Mouse (Mus musculus) CH12.LX (cell line): ENCODE results near the gene Olfr229. TPM values are rescaled to one million over a fixed set of nuclear protein-coding genes. Genes with fewer than 3 reads are reported as not detected.
"Not testable (repeated sequence)": the region's sequence is repeated elsewhere in the genome, so short reads cannot be mapped to it uniquely, and the experiment has no call there.

Experiments used
- DNase-seq: peaks from one replicate; pipeline ENCODE4 v3.0.0-alpha.2; 2013; ENCODE audit errors: extremely low read depth
- H3K27ac ChIP-seq: 2 replicates; pipeline ENCODE4 v1.5.1; 2012; ENCODE audit warnings: low read depth, mild to moderate bottlenecking, control low read depth, moderate library complexity; ENCODE audit not compliant: insufficient read depth
- H3K27me3 ChIP-seq: replicated peaks from 2 replicates; pipeline ENCODE3; 2012; ENCODE audit warnings: inconsistent platforms
- H3K36me3 ChIP-seq, 2 experiments: replicated peaks in 1 of 2; 2 replicates each; pipeline versions ENCODE3 to v1.6.1; 2012; ENCODE audit warnings: inconsistent platforms in 1 of 2, low read length in 1 of 2, mild to moderate bottlenecking in 1 of 2, mixed read lengths in 1 of 2, moderate library complexity in 1 of 2; ENCODE audit not compliant: control insufficient read depth in 1 of 2, insufficient read depth in 1 of 2
- H3K4me1 ChIP-seq, 2 experiments: 2 replicates each; pipeline ENCODE4 v1.6.1; 2012; ENCODE audit warnings: inconsistent platforms in 1 of 2, moderate library complexity in 1 of 2; ENCODE audit not compliant: insufficient read depth in 2 of 2, control insufficient read depth in 1 of 2
- H3K4me2 ChIP-seq: 2 replicates; pipeline ENCODE4 v1.6.1; 2012; ENCODE audit warnings: low read depth, mild to moderate bottlenecking, control low read depth; ENCODE audit not compliant: poor library complexity, insufficient read depth, severe bottlenecking
- H3K4me3 ChIP-seq, 3 experiments: fragments of 150-350 bp in 1 of 3; sonication (generic) in 1 of 3; replicated peaks in 1 of 3; 2 replicates each; pipeline versions ENCODE3 to v1.5.1; 2011 to 2012; ENCODE audit warnings: low read depth in 2 of 3, low read length in 2 of 3, mild to moderate bottlenecking in 2 of 3, moderate library complexity in 2 of 3, control low read depth in 1 of 3, improper control_type of control experiment in 1 of 3, inconsistent platforms in 1 of 3, mixed read lengths in 1 of 3; ENCODE audit not compliant: poor library complexity in 1 of 3
- H3K79me2 ChIP-seq: replicated peaks from 2 replicates; pipeline ENCODE4 v1.6.1; 2012; ENCODE audit warnings: mild to moderate bottlenecking, moderate library complexity; ENCODE audit not compliant: control insufficient read depth, poor library complexity, insufficient read depth, severe bottlenecking; ENCODE audit errors: extremely low read depth
- H3K9ac ChIP-seq: 2 replicates; pipeline ENCODE4 v1.6.1; 2012; ENCODE audit warnings: low read depth, mild to moderate bottlenecking, control low read depth, moderate library complexity; ENCODE audit not compliant: insufficient read depth
- H3K9me3 ChIP-seq: replicated peaks from 2 replicates; pipeline ENCODE3; 2012; ENCODE audit warnings: low read length, inconsistent platforms, mixed read lengths
- BHLHE40 ChIP-seq: IDR thresholded peaks from 2 replicates; pipeline ENCODE4 v1.6.1; 2011; ENCODE audit warnings: mild to moderate bottlenecking, low read depth, low read length, improper control_type of control experiment
- CTCF ChIP-seq, 2 experiments: IDR thresholded peaks in 1 of 2; conservative IDR thresholded peaks in 1 of 2; 2 replicates each; pipeline ENCODE4 v1.5.1; 2011 to 2012; ENCODE audit warnings: low read depth in 2 of 2, low read length in 2 of 2, improper control_type of control experiment in 1 of 2, inconsistent platforms in 1 of 2, mild to moderate bottlenecking in 1 of 2, moderate library complexity in 1 of 2
- E2F4 ChIP-seq: IDR thresholded peaks from 2 replicates; pipeline ENCODE4 v1.6.1; 2011; ENCODE audit warnings: low read depth, low read length, improper control_type of control experiment; ENCODE audit not compliant: insufficient replicate concordance
- EP300 ChIP-seq: IDR thresholded peaks from 2 replicates; pipeline ENCODE4 v1.6.1; 2011; ENCODE audit warnings: low read length, improper control_type of control experiment
- ETS1 ChIP-seq: conservative IDR thresholded peaks from 2 replicates; pipeline ENCODE4 v1.6.1; 2012; ENCODE audit warnings: low read depth, mild to moderate bottlenecking, inconsistent platforms, low read length, improper control_type of control experiment, moderate library complexity
- GABPA ChIP-seq: IDR thresholded peaks from 2 replicates; pipeline ENCODE4 v1.6.1; 2012; ENCODE audit warnings: low read depth, low read length, improper control_type of control experiment, inconsistent platforms; ENCODE audit not compliant: insufficient replicate concordance
- HCFC1 ChIP-seq: IDR thresholded peaks from 2 replicates; pipeline ENCODE4 v1.6.1; 2012; ENCODE audit warnings: low read depth, mild to moderate bottlenecking, inconsistent platforms, low read length, improper control_type of control experiment
- KAT2A ChIP-seq: IDR thresholded peaks from 2 replicates; pipeline ENCODE4 v1.6.1; 2012; ENCODE audit warnings: low read length, improper control_type of control experiment, inconsistent platforms; ENCODE audit not compliant: insufficient replicate concordance
- MAFK ChIP-seq: IDR thresholded peaks from 2 replicates; pipeline ENCODE4 v1.6.1; 2011; ENCODE audit warnings: low read length, improper control_type of control experiment; ENCODE audit not compliant: insufficient replicate concordance
- MAX ChIP-seq: IDR thresholded peaks from 2 replicates; pipeline ENCODE4 v1.6.1; 2011; ENCODE audit warnings: low read length, improper control_type of control experiment
- MEF2A ChIP-seq: IDR thresholded peaks from 2 replicates; pipeline ENCODE4 v1.6.1; 2014; ENCODE audit warnings: low read depth, mild to moderate bottlenecking, inconsistent platforms, low read length, improper control_type of control experiment, borderline replicate concordance
- MXI1 ChIP-seq: IDR thresholded peaks from 2 replicates; pipeline ENCODE4 v1.6.1; 2011; ENCODE audit warnings: mild to moderate bottlenecking, low read depth, low read length, improper control_type of control experiment
- MYC ChIP-seq: IDR thresholded peaks from 2 replicates; pipeline ENCODE4 v1.6.1; 2011; ENCODE audit warnings: low read depth, mild to moderate bottlenecking, improper control_type of control experiment, low read length
- NELFE ChIP-seq: IDR thresholded peaks from 2 replicates; pipeline ENCODE4 v1.6.1; 2011; ENCODE audit warnings: low read depth, low read length, improper control_type of control experiment
- PAX5 ChIP-seq: IDR thresholded peaks from 2 replicates; pipeline ENCODE4 v1.6.1; 2012; ENCODE audit warnings: low read length, inconsistent platforms, mixed read lengths
- RCOR1 ChIP-seq: conservative IDR thresholded peaks from 2 replicates; pipeline ENCODE4 v1.6.1; 2012; ENCODE audit warnings: low read depth, mild to moderate bottlenecking, inconsistent platforms, low read length, improper control_type of control experiment
- SIN3A ChIP-seq: IDR thresholded peaks from 2 replicates; pipeline ENCODE4 v1.6.1; 2012; ENCODE audit warnings: low read length, improper control_type of control experiment, inconsistent platforms
- SMC3 ChIP-seq: IDR thresholded peaks from 2 replicates; pipeline ENCODE4 v1.6.1; 2011; ENCODE audit warnings: low read depth, low read length, improper control_type of control experiment
- USF2 ChIP-seq: conservative IDR thresholded peaks from 2 replicates; pipeline ENCODE4 v1.6.1; 2011; ENCODE audit warnings: low read depth, low read length, improper control_type of control experiment
- ZC3H11A ChIP-seq: IDR thresholded peaks from 2 replicates; pipeline ENCODE4 v1.6.1; 2012; ENCODE audit warnings: low read depth, mild to moderate bottlenecking, inconsistent platforms, low read length, improper control_type of control experiment
- ZKSCAN1 ChIP-seq: IDR thresholded peaks from 2 replicates; pipeline ENCODE4 v1.6.1; 2012; ENCODE audit warnings: low read depth, inconsistent platforms, low read length, improper control_type of control experiment, borderline replicate concordance
- ZMIZ1 ChIP-seq: IDR thresholded peaks from 2 replicates; pipeline ENCODE4 v1.6.1; 2012; ENCODE audit warnings: low read depth, mild to moderate bottlenecking, inconsistent platforms, low read length, improper control_type of control experiment
- dilution Hi-C: fragments of 300-500 bp; cut with MboI; formaldehyde crosslinking; loops from 2 replicates; pipeline ENCODE4 v1.14.3; 2020; ENCODE audit warnings: low sequenced_read_pairs; ENCODE audit not compliant: extremely low pct_unique_long_range_greater_than_20kb, extremely low pct_ligation_motif_present
- in situ Hi-C: fragments of 300-500 bp; cut with MboI; formaldehyde crosslinking; loops from 3 replicates; pipeline ENCODE4 v1.14.3; 2019; ENCODE audit warnings: low sequenced_read_pairs, low pct_ligation_motif_present, low pct_unique_long_range_greater_than_20kb, mixed read lengths
- polyA plus RNA-seq: library from polyadenylated mRNA; unstranded; fragments of >175 nt; gene quantifications from 2 replicates; pipeline ENCODE4 v1.2.1, GENCODE M21; 2012; ENCODE audit warnings: low read depth; ENCODE audit not compliant: insufficient read length
- total RNA-seq, 2 experiments: library from RNA; depleted of rRNA; stranded (reverse); fragments of 300-350 nt in 1 of 2; fragments of >200 nt in 1 of 2; gene quantifications; 2 replicates each; pipeline ENCODE4 v1.2.3; 2012 to 2014

The Olfr229 gene
- total RNA-seq (2012; rRNA removed) (not detected in 2 replicates), total RNA-seq (2014; rRNA removed) (not detected in 2 replicates), polyA plus RNA-seq (not detected in 2 replicates)

DNA sequence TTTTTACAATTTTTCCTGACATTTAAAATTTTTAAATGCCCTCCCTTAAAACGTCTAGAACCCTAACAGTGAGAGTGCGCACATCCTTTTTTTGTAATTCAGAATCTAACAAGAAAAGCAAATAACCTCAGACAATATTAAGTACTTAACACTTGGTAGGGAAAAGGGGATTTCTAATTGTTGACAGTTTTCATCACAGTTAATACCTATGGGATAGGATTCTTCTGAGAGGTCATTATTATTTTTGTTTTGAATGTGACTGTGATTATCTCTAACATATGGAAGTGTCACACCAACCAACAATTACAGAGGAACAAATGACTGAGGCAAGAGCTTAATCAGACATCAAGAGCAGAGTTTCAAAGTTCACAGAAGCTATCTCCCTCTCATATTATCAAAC is at the start of gene Olfr229:
TSS of gene Olfr229 (plus strand) at position 301 of the 400 bp plus-strand sequence.
- no peak for DNase-seq
- H3K79me2 ChIP-seq, result no peaks in the 10 kb centered on the region
- H3K9me3 ChIP-seq, result no peaks in the 10 kb centered on the region
- H3K9ac ChIP-seq, result no peak within 1 kb of the TSS
- in situ Hi-C loops, result no loop called here
- H3K27ac ChIP-seq, result no peak within 1 kb of the TSS
- TF ChIP-seq KAT2A (no peak), RCOR1 (no peak), ETS1 (no peak), PAX5 (no peak), SMC3 (no peak), GABPA (no peak), USF2 (no peak), E2F4 (no peak), NELFE (no peak), EP300 (no peak), ZKSCAN1 (no peak), MEF2A (no peak), MAX (no peak), MXI1 (no peak)
- TF ChIP-seq, all 38 proteins: peak for 0
- dilution Hi-C loops, result no loop called here
- no peaks in the 10 kb centered on the region for H3K36me3 ChIP-seq
- peaks cover 0 to 16% of the 10 kb centered on the region in 2 experiments; a peak in 2 of 4 replicates for H3K4me1 ChIP-seq
- no peak within 1 kb of the TSS for H3K4me3 ChIP-seq
- no peak within 1 kb of the TSS for H3K4me2 ChIP-seq
- no peaks in the 10 kb centered on the region for H3K27me3 ChIP-seq

DNA sequence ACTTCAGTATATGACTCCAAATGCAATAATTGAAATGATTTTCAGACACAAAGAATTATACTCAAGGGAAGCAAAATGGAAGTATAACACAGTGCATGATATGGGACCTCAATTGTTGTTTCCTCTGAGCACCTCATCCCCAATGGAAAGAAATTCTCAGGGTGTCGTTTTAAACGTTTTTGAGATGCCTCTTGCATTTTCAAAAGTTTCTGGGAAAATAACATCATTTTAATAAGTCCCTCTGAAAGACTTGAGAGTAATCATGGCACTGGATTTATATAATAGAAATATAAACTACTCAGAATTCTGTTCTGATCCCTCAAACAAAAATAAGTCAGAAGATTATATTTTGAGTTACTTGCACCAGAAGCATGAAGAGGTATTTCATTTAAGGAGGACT is 41.0 kb upstream of the Olfr229 start, which contains the start of gene Olfr972:
TSS of gene Olfr972 (plus strand) at position 301 of the 400 bp plus-strand sequence.
- Histone ChIP-seq H3K36me3 (no peaks in the 10 kb centered on the region), H3K27ac (no peak within 1 kb of the TSS), H3K4me1 (no peaks in the 10 kb centered on the region), H3K27me3 (no peaks in the 10 kb centered on the region), H3K79me2 (no peaks in the 10 kb centered on the region), H3K9me3 (no peaks in the 10 kb centered on the region), H3K4me2 (no peak within 1 kb of the TSS), H3K4me3 (no peak within 1 kb of the TSS)
- in situ Hi-C loops, result no loop called here
- DNase-seq, result no peak
- TF ChIP-seq MAFK (no peak), ZMIZ1 (no peak), HCFC1 (no peak), BHLHE40 (no peak), RCOR1 (no peak), SIN3A (no peak), MYC (no peak), CTCF (conservative IDR thresholded peaks at IDR 0.05 in 1 of 2, IDR thresholded peaks at IDR 0.05 in 1 of 2; ENCODE audit: low read depth in 2 of 2, low read length in 2 of 2) (no peak), MAX (no peak), E2F4 (no peak), ZC3H11A (no peak), EP300 (no peak), MEF2A (no peak), ZKSCAN1 (no peak)
- TF ChIP-seq, all 38 proteins: peak for 0
- dilution Hi-C loops, result no loop called here
- H3K9ac ChIP-seq, result no peak within 1 kb of the TSS

DNA sequence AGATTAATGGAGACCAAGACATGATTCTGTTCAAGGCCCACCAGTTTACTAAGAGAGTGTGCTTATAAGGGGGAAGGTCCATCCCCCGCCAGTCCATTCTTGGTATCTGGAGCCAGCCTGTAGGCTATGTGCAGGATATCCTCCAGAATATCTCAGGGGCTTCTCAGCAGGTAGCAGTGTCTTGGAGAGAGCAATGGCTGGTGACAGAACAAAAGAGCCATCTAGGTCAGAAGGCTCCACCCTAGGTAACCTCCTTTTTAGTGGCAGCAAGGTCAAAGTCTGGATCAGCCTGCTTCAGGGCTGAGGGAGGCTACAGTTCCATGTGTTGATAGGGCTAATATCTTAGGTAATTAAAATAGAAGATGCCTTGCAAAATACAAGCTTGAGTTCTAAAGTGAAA is 35.1 kb upstream of the Olfr229 start:
- DNase-seq, H3K27me3 ChIP-seq, dilution Hi-C loops: not testable (repeated sequence)

More for the DNA sequence above, 35.1 kb upstream of the Olfr229 start:
- H3K36me3 ChIP-seq, H3K9me3 ChIP-seq, H3K4me3 ChIP-seq, H3K4me1 ChIP-seq, H3K79me2 ChIP-seq, H3K9ac ChIP-seq, in situ Hi-C loops, H3K27ac ChIP-seq, H3K4me2 ChIP-seq: not testable (repeated sequence)
